Mouse (Mus musculus) lung, postnatal 4 days (tissue): Measurements from ENCODE around the gene Ptpru.

Experiments
- DNase-seq, 2 experiments: peaks; one replicate each; pipeline ENCODE4 v3.0.0; 2021

The Ptpru gene

DNA sequence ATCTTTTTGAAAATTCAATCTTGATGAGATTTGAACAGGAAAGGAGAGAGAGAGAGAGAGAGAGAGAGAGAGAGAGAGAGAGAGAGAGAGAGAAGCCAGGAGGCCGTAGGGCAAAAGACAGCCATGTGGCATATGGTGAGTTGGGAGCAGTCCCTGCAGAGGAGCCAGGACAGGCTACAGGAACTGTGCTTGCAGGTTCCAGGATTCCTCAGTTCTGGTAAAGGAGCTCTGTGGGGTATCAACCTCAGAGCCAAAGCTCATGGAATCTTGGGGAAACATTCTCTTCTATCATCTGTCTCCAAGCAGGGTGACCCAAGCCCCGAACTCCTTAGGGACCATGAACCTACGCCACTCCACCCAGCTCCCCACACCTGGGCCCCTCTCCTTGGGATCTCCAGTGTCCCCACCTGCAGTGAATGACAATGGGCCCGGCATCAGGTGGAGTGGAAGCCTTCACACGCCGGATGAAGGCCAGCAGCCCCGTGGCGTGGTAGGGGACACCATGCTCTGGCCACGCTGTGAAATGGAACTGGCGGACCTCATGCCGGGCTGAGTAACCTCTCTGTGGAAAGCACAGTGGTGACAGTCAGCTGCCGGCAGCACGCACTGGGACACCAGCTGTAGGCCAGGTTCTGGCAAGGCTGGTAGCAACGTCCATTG, 59.3 kb downstream of the Ptpru start:
- no peak for DNase-seq

DNA sequence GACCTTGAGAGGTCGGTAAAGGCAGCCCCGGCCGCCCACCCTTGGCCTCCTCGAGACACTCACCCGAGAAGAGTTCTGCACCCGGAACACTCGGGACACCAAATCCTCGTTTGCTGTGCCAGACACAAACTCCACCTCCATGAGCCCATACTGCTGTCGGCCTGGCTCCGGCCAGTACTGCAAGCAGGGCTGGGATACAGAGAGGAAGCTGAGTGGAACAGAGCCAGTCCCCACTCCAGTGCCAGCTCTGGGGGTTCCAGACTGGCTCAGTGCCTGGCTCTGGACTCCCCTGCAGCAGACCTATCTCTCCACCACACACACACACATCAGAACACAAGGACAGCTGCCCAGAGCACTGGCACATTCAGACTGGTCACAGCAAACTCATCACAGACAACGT, 66.7 kb downstream of the Ptpru start:
- DNase-seq, result peak; percentile 42 to 68

DNA sequence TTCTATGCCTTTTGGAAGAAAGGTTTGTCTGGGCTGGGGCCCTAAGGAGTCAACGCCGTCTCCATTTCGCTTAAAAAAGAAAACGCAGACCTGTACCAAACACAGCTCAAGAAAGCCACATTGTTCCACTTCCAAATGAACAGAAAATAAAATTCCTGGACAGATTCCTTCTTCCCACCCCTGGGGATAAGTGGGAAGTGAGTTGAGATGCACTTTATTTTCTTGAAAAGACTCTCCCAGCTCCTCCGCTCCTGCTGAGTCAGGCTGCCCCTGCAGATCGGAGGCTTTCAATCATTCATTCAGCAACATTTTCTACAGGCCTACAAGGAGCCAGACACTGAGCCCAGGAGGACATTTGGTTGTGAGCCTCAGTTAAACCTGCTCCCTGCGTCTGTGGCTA, 74.2 kb downstream of the Ptpru start:
- DNase-seq, result no peak

DNA sequence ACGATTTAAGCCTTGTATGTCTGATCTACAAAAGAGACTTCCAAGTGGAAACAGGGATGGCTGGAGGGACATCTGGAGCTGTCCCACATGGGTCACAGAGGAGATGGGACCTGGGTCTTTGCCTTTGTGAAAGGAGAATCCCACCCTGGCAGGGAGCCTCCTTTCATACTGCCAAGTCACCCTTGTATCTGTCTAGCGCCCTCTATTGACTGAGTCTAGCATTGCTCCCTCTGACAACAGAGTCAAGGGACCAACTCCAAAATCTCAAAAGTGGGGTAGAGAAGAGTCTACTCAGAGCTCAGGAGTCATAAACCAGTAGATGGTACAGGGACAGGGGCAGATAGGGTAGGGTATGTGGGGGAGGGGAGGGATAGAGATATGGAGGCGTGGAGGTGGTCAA, 74.6 kb downstream of the Ptpru start:
- DNase-seq, result no peak

DNA sequence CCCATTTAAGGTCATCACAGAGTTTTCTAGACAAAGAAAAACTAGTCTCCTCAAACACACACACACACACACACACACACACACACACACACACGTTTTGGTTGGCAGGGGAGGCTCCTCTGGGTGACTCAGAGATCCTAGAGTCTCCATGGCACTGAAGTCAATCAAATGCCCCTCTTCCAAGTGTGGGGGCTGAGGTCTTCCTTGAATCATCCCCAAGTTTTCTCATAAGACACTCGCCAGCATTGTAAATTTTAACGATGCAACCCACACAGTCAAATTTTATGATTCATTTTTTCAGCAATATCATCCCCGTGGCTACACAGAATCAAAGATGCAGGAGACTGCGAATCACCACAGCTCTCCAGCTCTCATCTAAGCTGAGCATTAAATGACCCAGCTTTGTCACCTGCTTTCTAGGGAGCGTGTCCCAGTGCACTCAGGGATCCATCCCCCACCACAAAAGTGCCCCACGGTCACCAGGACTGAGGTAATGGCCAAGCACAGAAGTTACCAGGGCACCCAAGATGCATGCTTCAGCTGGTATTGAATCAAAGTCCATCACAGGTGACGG, 75.8 kb downstream of the Ptpru start:
- DNase-seq, result no peak

DNA sequence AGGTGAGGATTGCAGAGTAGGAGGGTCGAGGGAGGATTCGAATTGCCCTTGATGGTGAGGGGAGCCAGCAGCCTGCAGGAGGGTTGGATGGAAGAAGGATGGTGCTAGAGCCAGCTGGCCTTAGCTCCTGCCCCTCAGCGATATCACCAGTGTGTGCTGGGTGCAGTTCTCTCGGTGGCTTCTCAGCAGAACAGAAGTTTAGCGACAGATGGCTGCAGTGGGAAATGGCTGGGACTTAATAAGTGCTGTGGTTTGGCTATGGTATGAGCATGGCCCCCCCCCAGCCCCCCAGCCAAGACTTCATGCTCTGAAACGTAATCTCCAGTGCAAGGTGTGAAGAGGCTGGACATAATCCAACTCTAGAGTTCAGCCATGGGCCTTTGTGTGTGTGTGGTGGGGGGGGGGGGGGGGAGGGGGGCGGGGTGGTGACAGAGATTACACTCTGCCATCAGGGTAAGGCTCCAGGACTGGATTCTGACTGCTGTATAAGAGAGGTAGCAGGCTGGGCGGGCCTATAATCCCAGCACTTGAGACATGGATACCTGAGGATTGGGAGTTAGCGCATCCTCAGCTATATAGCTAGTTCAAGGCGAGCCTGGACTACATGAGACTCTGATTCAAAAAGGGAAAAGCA, 85.8 kb downstream of the Ptpru start:
- DNase-seq, result no peak

DNA sequence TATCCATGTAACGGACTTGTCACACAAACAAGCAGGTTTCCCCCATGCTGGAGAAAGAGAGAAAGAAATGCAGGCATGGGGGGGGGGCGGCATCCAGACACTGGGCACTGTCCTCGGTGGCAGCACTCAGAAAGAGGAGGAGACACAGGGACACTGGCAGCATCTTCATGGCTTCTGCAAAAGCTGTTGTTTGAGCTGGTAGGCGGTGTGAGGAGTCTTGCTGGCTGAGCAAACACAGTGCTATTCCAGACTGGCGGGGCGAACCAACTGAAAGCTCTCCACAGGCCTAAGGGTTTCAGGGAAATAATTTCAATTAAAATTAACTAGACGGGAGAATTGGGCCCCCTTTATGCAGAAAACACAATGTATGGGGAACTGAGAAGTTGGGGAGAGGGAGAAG, 86.5 kb downstream of the Ptpru start:
- DNase-seq, result no peak

DNA sequence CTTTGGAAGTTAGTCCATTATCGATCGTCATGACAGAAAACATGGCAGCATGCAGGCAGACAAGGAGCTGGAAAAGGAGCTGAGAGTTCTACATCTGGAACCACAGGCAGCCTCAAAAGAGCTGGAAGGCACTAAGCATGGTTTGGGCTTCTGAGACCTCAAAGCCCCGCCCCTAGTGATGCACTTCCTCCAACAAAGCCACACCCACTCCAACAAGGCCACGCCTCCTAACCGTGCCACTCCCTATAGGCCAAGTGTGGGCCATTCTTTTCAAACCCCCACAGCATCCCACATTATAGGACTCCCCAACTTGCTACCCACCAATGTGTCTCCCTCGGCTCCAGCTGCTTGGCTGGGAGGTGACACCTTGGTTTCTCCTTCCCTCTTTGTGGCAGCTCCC, 88.3 kb downstream of the Ptpru start:
- no peak for DNase-seq

DNA sequence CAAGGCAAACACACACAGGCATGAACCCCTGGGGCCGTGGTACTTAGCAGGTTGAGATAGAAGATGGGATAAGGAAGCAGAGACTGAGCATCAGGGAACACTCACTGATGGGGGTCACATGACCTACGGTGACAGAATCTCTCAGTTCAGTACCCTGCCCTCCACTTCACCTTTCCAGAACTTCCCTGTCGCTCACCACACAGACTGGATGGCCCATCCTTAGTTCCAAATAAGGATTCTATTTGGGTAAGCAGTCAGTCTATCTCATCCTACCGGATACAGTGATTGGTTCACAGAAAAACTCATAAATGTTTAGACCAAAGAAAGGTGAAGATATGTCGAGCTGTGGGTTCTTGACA, 93.4 kb downstream of the Ptpru start:
- DNase-seq, result no peak

DNA sequence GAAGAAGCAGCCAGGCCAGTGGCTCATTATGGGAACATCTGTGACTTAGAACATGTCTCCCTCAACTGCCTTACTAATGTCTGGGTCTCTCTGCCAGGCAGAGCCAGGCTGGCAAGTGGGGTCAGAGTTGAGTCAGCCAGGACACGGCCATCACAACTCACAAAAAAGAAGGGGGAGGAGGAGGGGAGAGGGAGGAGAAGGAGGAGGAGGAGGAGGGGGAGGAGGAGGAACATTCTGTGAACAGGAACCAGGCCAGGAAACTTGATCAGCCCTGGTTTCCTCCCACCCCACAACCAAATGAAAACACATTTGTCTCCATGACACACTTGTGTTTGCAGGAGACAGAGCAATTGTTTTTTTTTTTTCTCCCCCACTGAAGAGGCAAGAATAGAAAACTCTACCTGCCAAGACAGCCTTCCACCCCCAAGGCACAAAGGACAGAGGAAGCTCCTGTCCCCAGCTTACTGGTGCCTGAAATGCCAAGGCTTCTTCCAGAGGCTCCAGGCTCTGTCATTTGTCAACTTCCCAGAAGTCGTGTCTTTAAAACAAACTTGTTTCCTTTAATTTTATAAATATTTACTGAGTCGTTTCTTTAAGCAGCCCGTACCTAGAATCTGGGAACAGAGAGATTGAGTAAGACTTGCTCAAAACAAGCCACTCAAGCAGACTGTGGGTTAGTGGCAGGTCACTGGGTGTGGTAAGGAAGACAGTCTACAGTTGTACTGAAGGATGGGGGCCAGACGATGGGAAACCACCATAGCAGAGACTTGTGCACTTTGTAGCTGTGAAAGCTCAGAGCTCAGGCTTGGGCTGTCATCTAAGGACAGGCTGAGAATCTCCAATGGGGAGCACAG, 94.0 kb downstream of the Ptpru start:
- peak; percentile 26 to 62 for DNase-seq

DNA sequence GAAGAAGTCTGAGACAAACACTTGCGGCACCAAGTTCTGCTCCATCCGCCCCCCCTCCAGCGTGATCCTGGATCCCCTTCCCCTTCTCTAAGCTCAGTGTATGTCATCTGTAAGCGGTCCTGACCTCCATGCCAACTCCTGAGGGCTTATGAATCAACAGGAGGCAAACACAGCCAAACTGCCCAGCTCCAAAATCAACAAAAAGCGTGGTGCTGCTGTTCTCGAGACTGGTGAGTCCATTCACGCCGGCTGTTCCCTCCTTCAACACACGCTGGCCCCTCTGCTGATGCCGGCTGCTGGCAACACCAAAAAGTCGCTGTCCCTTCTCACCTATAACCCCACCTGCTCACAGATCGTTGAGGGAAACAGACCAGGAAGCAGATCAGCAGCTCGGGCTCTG, 95.1 kb downstream of the Ptpru start:
- no peak for DNase-seq

DNA sequence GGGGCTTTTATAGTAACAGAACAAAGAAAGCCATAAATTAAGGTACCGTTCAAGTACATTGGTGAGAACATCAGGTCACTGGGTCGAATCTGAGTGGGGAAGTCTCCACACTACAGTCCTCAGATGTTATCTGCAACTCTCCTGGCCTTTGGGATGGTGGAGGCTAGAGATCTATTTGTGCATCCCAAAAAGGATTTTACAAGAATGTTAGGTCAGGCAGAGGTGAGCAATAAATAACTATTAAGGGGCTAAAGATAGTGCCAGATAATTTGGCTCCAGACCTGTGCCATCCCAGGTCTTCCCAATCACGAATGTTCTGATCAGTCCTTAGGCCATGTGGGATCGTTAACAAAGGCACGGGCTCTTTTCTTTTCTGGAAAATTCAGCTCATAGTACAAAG, 97.5 kb downstream of the Ptpru start:
- no peak for DNase-seq

DNA sequence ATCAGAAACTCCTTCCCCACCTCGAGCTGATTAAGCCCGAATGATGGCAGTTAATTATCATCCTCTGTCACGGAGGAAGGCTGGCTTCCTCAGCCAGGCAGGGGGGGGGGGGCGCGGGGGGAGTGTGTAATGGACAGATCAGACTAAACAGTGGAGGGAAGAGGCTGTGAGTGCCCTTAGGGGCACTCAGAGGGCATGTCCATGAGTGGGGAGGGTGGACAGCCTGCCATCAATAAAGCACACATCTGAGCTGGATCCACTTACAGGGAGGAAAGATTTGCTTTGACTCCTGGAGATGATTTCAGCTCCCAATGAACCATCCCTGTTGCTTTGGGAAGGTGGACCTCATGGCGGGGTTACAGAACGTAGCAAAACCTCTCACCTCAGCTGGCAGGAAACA, 109.5 kb downstream of the Ptpru start:
- DNase-seq, result no peak

DNA sequence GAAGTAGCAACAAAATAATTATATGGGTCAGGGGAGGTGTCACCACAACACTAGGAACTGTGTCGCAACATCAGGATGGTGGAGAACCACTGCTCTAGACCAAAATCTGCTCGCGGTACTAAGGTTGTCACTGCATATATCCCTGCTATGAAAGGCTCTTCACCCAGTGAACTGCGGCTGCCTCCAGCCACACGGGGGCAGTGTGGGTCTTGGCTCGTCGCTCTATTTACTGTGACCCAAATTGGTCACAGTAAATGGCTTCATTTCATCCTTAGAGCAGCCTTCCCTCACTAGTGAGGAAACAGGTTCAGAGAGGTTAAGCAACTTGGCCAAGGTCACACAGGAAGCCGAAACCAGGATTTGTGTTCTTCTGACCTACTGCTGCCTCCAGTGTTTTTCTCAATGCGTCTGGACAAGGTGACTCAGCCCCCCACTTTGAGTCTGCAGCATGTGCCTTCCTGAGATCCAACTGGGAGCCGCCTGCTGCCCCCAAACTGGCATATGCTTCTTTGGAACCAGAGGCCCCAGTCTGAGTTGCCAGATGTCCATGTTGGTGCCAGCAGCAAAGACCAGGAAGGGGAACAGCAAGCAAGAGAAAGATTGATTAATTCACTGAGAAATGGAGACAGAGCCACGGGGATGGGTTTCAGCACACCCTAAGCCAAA, 114.5 kb downstream of the Ptpru start:
- peak; percentile 71 to 77 for DNase-seq

DNA sequence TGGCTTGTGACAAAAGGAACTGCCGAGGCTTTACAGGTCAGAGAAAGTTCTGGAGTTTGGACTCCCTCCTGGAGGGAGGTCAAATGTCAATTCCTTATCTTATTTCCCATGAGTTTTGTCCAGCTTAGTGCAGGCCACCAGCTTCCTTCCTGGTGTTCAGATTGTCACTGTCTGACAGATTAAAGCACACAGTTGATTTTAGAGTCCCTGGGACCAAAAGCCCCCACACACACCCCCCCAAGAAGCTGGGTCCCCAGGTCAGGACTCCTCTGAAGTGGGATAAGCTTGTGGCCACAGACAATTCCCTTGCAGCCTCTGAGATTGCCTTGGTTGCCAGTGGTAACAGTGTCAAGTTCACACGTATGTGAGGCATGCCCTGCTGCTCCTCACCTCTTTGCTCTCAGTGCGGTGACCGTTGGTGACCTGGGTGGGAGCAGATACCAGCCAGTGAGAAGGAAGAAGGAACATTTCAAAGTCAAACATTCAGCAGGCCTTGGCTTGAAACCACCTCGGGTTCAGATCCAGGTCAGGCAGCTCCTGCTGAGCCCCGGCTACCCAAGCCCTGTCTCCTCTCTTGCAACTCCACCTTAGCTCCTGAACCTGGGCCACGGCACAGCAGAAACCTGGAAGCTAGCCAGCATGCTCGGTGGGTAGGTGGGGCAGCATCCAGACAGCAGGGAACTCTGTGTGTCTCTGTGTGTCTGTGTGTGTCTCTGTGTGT, 115.8 kb downstream of the Ptpru start:
- DNase-seq, result peak; percentile 39 to 68

DNA sequence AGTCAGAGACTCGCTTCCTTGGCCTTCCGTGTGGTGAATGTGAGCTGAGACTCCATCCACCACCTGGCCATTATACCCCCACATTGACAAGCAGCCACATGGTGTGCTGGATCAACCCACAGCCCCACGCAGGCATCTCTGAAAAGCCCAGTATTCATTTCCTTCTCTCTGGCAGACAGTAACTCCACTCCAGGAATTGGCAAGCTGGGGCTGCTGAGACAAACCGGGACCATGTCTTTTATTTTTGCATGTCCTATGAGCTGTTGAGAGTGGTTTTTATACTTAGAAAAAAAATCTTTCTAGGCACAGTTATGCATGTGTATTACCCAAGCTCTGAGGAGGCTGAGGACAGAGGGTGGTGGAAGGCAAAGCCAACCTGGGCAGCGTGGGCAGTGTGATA, 118.9 kb downstream of the Ptpru start:
- no peak for DNase-seq
